Mouse (Mus musculus) granulocyte monocyte progenitor cell, adult 5-6 weeks (primary cell): Measurements from ENCODE around the gene Rab7b. TPM values are rescaled to one million over a fixed set of nuclear protein-coding genes. Genes with fewer than 3 reads are reported as not detected.

ENCODE experiments used
- ATAC-seq: replicated peaks from 2 replicates; pipeline ENCODE4 v1.8.0; 2016; ENCODE audit warnings: mild to moderate bottlenecking, moderate TSS enrichment, inconsistent platforms; ENCODE audit not compliant: poor library complexity, severe bottlenecking
- total RNA-seq, 2 experiments: library from RNA; stranded (forward) in 1 of 2; stranded (reverse) in 1 of 2; fragments of 200-712, 200-1000 nt in 1 of 2; fragments of >200 nt in 1 of 2; fragmentation: Nextera tagmentation in 1 of 2; gene quantifications; 2 replicates each; pipeline ENCODE4 v1.2.3; 2014 to 2017

Rab7b gene
- total RNA-seq, 2 experiments from 2014 or later = 23.6 to 28.4 TPM

GRCm38 (mm10) chr1:131733474-131734180 lies 45.1 kb downstream of the Rab7b start:
- ATAC-seq = no peak

- ATAC-seq = peak; percentile 69
Observed at GRCm38 (mm10) chr1:131734657-131735273, 46.3 kb downstream of the Rab7b start.

- ATAC-seq = no peak; the same call in 1 of the 2 replicates
Observed at GRCm38 (mm10) chr1:131736494-131736893, 48.0 kb downstream of the Rab7b start.

- no peak for ATAC-seq
Observed at GRCm38 (mm10) chr1:131737269-131737668, 48.8 kb downstream of the Rab7b start.

- peak; percentile 33 for ATAC-seq
Observed at GRCm38 (mm10) chr1:131738760-131739159, 50.3 kb downstream of the Rab7b start.

- no peak for ATAC-seq
Observed at GRCm38 (mm10) chr1:131739481-131740160, 51.1 kb downstream of the Rab7b start.

- ATAC-seq = no peak
Observed at GRCm38 (mm10) chr1:131743868-131744464, 55.5 kb downstream of the Rab7b start, which contains the start of gene Slc26a9. TSS of gene Slc26a9 (plus strand) at chr1:131744022.

GRCm38 (mm10) chr1:131745391-131745790 lies 56.9 kb downstream of the Rab7b start:
- ATAC-seq = no peak

- ATAC-seq = no peak
Observed at GRCm38 (mm10) chr1:131747761-131748160, 59.3 kb downstream of the Rab7b start.

GRCm38 (mm10) chr1:131748636-131749035 lies 60.1 kb downstream of the Rab7b start:
- ATAC-seq = no peak

GRCm38 (mm10) chr1:131749706-131750545 lies 61.4 kb downstream of the Rab7b start:
- peak; percentile 74 for ATAC-seq

- ATAC-seq = no peak
Observed at GRCm38 (mm10) chr1:131751181-131751890, 62.8 kb downstream of the Rab7b start.

- ATAC-seq = peak; percentile 26; the same call in 1 of the 2 replicates
Observed at GRCm38 (mm10) chr1:131751891-131752311, 63.4 kb downstream of the Rab7b start.

GRCm38 (mm10) chr1:131754212-131754829 lies 65.8 kb downstream of the Rab7b start:
- peak; percentile 27 for ATAC-seq

GRCm38 (mm10) chr1:131754916-131755315 lies 66.4 kb downstream of the Rab7b start:
- ATAC-seq = peak; percentile 78

GRCm38 (mm10) chr1:131757211-131757610 lies 68.7 kb downstream of the Rab7b start:
- ATAC-seq = no peak

GRCm38 (mm10) chr1:131758796-131759195 lies 70.3 kb downstream of the Rab7b start:
- ATAC-seq = no peak

- ATAC-seq = peak; percentile 23
Observed at GRCm38 (mm10) chr1:131759667-131760427, 71.4 kb downstream of the Rab7b start.
